Mouse (Mus musculus) forebrain, embryonic 11.5 days (tissue): ENCODE measurements at regions not wholly inside any gene's neighbourhood (a gene's known extent, or its start where the extent isn't known, plus 50 kb on each side); places are given as distances from the start of the nearest gene placed in this dataset.

ENCODE experiments used
- ATAC-seq: fragments of 200-750 bp; cut with Nextera tagmentation; replicated peaks from 2 replicates; pipeline ENCODE4 v1.8.0; 2017; ENCODE audit warnings: moderate TSS enrichment; ENCODE audit not compliant: low FRiP score
- DNase-seq: peaks from one replicate; pipeline ENCODE4 v3.0.0-alpha.2; 2017; ENCODE audit warnings: low spot score
- H3K27ac ChIP-seq: fragments of 300-500 bp; sonication (generic); 2 replicates; pipeline ENCODE4 v1.5.1; 2014; ENCODE audit warnings: low read depth, low read length
- H3K27me3 ChIP-seq: fragments of 300-500 bp; sonication (generic); 2 replicates; pipeline ENCODE4 v1.6.1; 2014; ENCODE audit warnings: mild to moderate bottlenecking, low read length, mixed read lengths; ENCODE audit not compliant: control insufficient read depth, insufficient read depth
- H3K36me3 ChIP-seq: fragments of 300-500 bp; sonication (generic); 2 replicates; pipeline ENCODE4 v1.6.1; 2014; ENCODE audit warnings: mild to moderate bottlenecking, low read length, moderate library complexity, mixed read lengths; ENCODE audit not compliant: control insufficient read depth, insufficient read depth
- H3K4me1 ChIP-seq: fragments of 300-500 bp; sonication (generic); replicated peaks from 2 replicates; pipeline ENCODE4 v1.6.1; 2014; ENCODE audit warnings: low read length, mixed read lengths; ENCODE audit not compliant: control insufficient read depth, insufficient read depth
- H3K4me2 ChIP-seq: fragments of 300-500 bp; sonication (generic); 2 replicates; pipeline ENCODE4 v1.6.1; 2014; ENCODE audit warnings: low read depth, mild to moderate bottlenecking, low read length, moderate library complexity, mixed read lengths; ENCODE audit not compliant: severe bottlenecking
- H3K4me3 ChIP-seq: fragments of 300-500 bp; sonication (generic); 2 replicates; pipeline ENCODE4 v1.5.1; 2014; ENCODE audit warnings: low read depth, low read length
- H3K9ac ChIP-seq: fragments of 300-500 bp; sonication (generic); 2 replicates; pipeline ENCODE4 v1.6.1; 2014; ENCODE audit warnings: low read length
- H3K9me3 ChIP-seq: fragments of 300-500 bp; sonication (generic); 2 replicates; pipeline ENCODE4 v1.6.1; 2016; ENCODE audit warnings: low read length, mixed read lengths; ENCODE audit not compliant: control insufficient read depth
- WGBS: fragments of 180-500 bp; shearing (Covaris S2); extraction: QIAGEN DNeasy Blood & Tissue Kit; methylation state at CpG from one replicate; pipeline ENCODE4 v1.1.7; 2014; 5-methylcytosine and 5-hydroxymethylcytosine counted together

GRCm38 (mm10) chr2:167799629-167800387, 110.2 kb upstream of the Tmem189 start:
- Histone ChIP-seq H3K36me3 (no peaks in the 10 kb centered on the region), H3K9me3 (no peaks in the 10 kb centered on the region), H3K27ac (no peak overlapping the region), H3K9ac (no peak overlapping the region), H3K4me3 (no peak overlapping the region), H3K4me1 (no peaks in the 10 kb centered on the region), H3K27me3 (no peaks in the 10 kb centered on the region), H3K4me2 (no peak overlapping the region)
- ATAC-seq, result no peak
- 88% methylated on average over 5 of the region's 5 CpGs for WGBS
- no peak for DNase-seq

DNA sequence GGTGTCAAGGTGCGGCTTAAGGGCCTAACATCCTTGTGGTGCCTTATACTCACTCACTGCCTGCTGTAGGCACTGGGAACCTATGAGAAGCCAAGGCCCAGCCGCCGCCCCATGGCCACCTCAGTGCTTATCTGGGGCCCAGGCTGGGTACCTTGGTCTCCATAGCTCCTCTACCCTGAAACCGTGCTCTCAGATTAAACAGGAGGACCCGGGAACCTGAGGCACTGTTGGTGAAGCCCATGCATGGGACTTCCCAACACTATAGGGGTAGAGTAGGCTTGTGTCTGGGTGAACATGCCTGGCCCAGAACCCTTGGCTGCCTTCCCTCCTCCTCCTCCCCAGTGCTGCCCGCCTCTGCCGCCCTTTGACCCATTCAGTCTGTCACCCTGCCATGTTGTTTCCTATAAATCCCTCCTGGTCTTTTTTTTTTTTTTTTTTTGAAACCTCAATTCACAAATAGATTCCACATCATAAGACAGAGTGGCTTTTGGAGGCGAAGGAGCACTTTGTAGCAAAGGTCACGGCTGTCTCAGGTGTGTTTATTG, 109.4 kb upstream of the Tmem189 start:
- Histone ChIP-seq H3K9ac (no peak overlapping the region), H3K36me3 (no peaks in the 10 kb centered on the region), H3K4me1 (no peaks in the 10 kb centered on the region), H3K4me3 (no peak overlapping the region), H3K9me3 (no peaks in the 10 kb centered on the region), H3K4me2 (no peak overlapping the region), H3K27me3 (no peaks in the 10 kb centered on the region), H3K27ac (no peak overlapping the region)
- WGBS, result 89% methylated on average over 9 of the region's 9 CpGs
- no peak for DNase-seq
- ATAC-seq, result no peak

DNA sequence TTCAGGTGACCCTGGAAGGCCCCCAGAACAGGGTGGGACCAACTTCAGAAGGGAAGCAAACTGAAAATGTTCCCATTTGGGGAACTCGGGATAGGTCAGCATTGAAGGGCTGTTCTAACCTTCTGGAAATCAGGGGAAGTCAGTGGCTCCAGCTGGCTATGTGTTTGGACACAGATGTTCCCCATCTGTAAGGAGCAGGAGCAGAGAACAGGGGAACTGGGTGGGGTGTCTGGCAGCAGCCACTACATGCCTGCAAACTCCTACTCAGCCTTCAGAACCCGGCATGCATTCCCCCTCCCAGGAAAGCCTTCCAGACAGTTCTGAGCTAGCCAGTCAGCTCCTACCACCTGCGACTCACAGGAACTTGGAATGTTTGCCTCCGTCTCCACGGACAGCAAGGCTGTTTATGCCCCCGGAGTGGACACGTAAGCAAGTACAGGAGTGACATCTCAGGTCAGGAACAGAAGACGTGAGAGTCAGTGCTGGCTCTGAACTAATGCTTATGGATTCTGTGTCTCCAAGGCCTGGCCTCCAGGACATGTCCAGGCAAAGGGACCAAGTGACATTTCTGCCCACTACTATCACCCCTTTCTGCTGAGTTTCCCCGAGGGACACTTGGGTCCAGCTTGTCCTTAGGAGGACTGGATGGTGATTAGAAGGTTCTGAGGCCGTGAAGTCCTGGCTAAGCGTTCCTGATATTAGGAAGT, 108.6 kb upstream of the Tmem189 start:
- DNase-seq, result no peak
- no peak for ATAC-seq
- Histone ChIP-seq H3K9me3 (no peaks in the 10 kb centered on the region), H3K4me3 (no peak overlapping the region), H3K4me2 (no peak overlapping the region), H3K27ac (no peak overlapping the region), H3K27me3 (no peaks in the 10 kb centered on the region), H3K9ac (no peak overlapping the region), H3K4me1 (no peaks in the 10 kb centered on the region), H3K36me3 (no peaks in the 10 kb centered on the region)
- WGBS, result 90% methylated on average over 11 of the region's 11 CpGs

DNA sequence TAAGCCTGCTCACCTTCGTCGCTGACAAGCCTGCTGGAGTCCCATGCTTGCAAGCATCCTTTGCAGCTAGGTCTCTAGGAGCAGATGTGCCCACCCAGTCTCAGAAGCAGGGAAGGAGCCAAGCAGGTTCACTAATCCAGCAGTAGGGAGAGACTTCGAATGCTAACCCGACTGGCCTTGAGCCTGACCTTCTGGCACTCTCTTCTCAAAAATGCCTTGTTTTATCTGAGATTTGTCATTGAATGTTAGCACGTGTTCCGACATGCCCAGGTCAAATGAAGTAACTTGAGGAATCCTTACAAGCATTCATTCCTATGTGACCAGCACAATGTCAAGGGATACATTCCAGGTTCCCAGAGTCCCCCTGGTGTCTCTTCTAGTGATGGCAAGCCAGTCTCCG, 105.9 kb upstream of the Tmem189 start:
- H3K9ac ChIP-seq, result no peak overlapping the region
- H3K9me3 ChIP-seq, result no peaks in the 10 kb centered on the region
- DNase-seq, result no peak
- H3K27ac ChIP-seq, result no peak overlapping the region
- no peaks in the 10 kb centered on the region for H3K27me3 ChIP-seq
- no peak overlapping the region for H3K4me2 ChIP-seq
- no peak overlapping the region for H3K4me3 ChIP-seq
- ATAC-seq, result no peak
- H3K4me1 ChIP-seq, result no peaks in the 10 kb centered on the region
- no peaks in the 10 kb centered on the region for H3K36me3 ChIP-seq
- 87% methylated on average over 7 of the region's 7 CpGs for WGBS

DNA sequence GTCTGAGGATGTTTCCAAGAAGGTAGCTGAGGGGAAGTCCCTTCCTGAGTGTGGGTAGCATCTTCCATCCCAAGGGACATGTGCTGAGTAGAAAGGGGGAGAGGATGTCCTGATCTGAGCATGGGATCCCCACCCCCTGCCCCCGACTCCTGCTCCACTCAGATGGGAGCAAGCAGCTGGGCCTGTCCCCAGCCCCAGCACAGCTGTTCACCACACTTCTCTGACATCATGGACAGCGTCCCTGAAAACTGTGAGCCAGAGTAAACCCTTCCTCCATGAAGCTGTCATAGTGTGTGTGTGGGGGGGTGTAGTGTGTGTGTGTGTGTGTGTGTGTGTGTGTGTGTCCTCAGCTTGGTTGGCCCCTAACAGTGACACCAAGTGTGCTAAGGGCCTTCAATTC, 104.3 kb upstream of the Tmem189 start:
- no peak for DNase-seq
- no peaks in the 10 kb centered on the region for H3K9me3 ChIP-seq
- H3K27ac ChIP-seq, result no peak overlapping the region
- no peaks in the 10 kb centered on the region for H3K4me1 ChIP-seq
- 81% methylated on average over 2 of the region's 2 CpGs for WGBS
- H3K27me3 ChIP-seq, result no peaks in the 10 kb centered on the region
- no peak overlapping the region for H3K4me2 ChIP-seq
- no peak overlapping the region for H3K4me3 ChIP-seq
- H3K9ac ChIP-seq, result no peak overlapping the region
- H3K36me3 ChIP-seq, result no peaks in the 10 kb centered on the region
- ATAC-seq, result no peak

DNA sequence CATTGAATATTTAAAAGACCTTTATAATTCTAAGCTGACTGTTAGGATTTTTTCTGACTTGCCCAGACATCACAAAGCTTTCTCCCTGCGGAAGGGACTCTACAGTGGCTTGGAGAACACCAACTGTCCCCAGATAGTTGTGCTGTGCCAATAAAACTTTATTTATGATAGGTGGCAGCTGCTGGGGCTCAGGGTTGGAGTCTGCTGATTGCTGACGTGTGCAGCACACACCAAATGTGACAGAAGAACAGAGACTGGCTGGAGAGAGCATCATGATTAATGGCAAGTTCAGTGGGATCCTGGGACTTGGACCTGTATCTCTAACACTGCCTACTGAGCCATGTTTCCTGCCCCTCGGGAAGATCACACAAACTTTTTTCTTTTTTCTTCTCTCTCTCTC, 103.1 kb upstream of the Tmem189 start:
- WGBS, result 64% methylated on average over 3 of the region's 3 CpGs
- DNase-seq (no peak), ATAC-seq (no peak)
- Histone ChIP-seq H3K36me3 (no peaks in the 10 kb centered on the region), H3K27ac (no peak overlapping the region), H3K27me3 (no peaks in the 10 kb centered on the region), H3K4me2 (no peak overlapping the region), H3K9me3 (no peaks in the 10 kb centered on the region), H3K9ac (no peak overlapping the region), H3K4me3 (no peak overlapping the region), H3K4me1 (no peaks in the 10 kb centered on the region)

GRCm38 (mm10) chr2:167792330-167792729, 102.7 kb upstream of the Tmem189 start:
- H3K4me1 ChIP-seq, result no peaks in the 10 kb centered on the region
- no peak overlapping the region for H3K4me2 ChIP-seq
- no peaks in the 10 kb centered on the region for H3K36me3 ChIP-seq
- no peaks in the 10 kb centered on the region for H3K9me3 ChIP-seq
- no peak overlapping the region for H3K9ac ChIP-seq
- H3K27me3 ChIP-seq, result no peaks in the 10 kb centered on the region
- no peak overlapping the region for H3K27ac ChIP-seq
- no peak for DNase-seq
- WGBS, result 75% methylated on average over 3 of the region's 3 CpGs
- H3K4me3 ChIP-seq, result no peak overlapping the region
- ATAC-seq, result no peak

GRCm38 (mm10) chr2:167789471-167789923, 99.9 kb upstream of the Tmem189 start:
- H3K36me3 ChIP-seq, result no peaks in the 10 kb centered on the region
- no peak overlapping the region for H3K9ac ChIP-seq
- ATAC-seq (no peak), DNase-seq (no peak)
- 90% methylated on average over 11 of the region's 11 CpGs for WGBS
- H3K4me2 ChIP-seq, result no peak overlapping the region
- H3K4me3 ChIP-seq, result no peak overlapping the region
- no peaks in the 10 kb centered on the region for H3K4me1 ChIP-seq
- no peak overlapping the region for H3K27ac ChIP-seq
- no peaks in the 10 kb centered on the region for H3K27me3 ChIP-seq
- no peaks in the 10 kb centered on the region for H3K9me3 ChIP-seq
